Mouse (Mus musculus) lung, embryonic 14.5 days (tissue): ENCODE data around the gene Socs1. TPM values are rescaled to one million over a fixed set of nuclear protein-coding genes. Genes with fewer than 3 reads are reported as not detected.

ENCODE experiments used
- ATAC-seq: fragments of 200-750 bp; cut with Nextera tagmentation; 2 replicates; pipeline ENCODE4 v1.8.0; 2017; ENCODE audit warnings: mild to moderate bottlenecking, moderate TSS enrichment, moderate library complexity; ENCODE audit not compliant: insufficient read depth
- DNase-seq: peaks from one replicate; pipeline ENCODE4 v3.0.0-alpha.2; 2015
- H3K27ac ChIP-seq: fragments of 300-500 bp; sonication (generic); 2 replicates; pipeline ENCODE4 v1.5.1; 2014; ENCODE audit warnings: low read depth, mild to moderate bottlenecking, moderate library complexity
- H3K27me3 ChIP-seq: fragments of 300-500 bp; sonication (generic); 2 replicates; pipeline ENCODE4 v1.6.1; 2014; ENCODE audit warnings: low read length, control low read depth; ENCODE audit not compliant: insufficient read depth
- H3K36me3 ChIP-seq: fragments of 300-500 bp; sonication (generic); 2 replicates; pipeline ENCODE4 v1.6.1; 2014; ENCODE audit warnings: control low read depth; ENCODE audit not compliant: insufficient read depth
- H3K4me1 ChIP-seq: fragments of 300-500 bp; sonication (generic); 2 replicates; pipeline ENCODE4 v1.6.1; 2014; ENCODE audit warnings: antibody characterized with exemption, control low read depth; ENCODE audit not compliant: insufficient read depth
- H3K4me2 ChIP-seq: fragments of 300-500 bp; sonication (generic); 2 replicates; pipeline ENCODE4 v1.6.1; 2014; ENCODE audit warnings: mild to moderate bottlenecking
- H3K4me3 ChIP-seq: fragments of 300-500 bp; sonication (generic); 2 replicates; pipeline ENCODE4 v1.5.1; 2014; ENCODE audit warnings: low read depth, low read length
- H3K9ac ChIP-seq: fragments of 300-500 bp; sonication (generic); 2 replicates; pipeline ENCODE4 v1.6.1; 2014
- H3K9me3 ChIP-seq: fragments of 300-500 bp; sonication (generic); 2 replicates; pipeline ENCODE4 v1.6.1; 2016; ENCODE audit warnings: low read depth, low read length, control low read depth
- CTCF ChIP-seq: IDR thresholded peaks from 2 replicates; pipeline ENCODE4 v1.5.1; 2016; ENCODE audit warnings: antibody characterized with exemption, low read depth
- WGBS: fragments of 180-500 bp; shearing (Covaris S2); extraction: QIAGEN DNeasy Blood & Tissue Kit; methylation state at CpG from one replicate; pipeline ENCODE4 v1.1.7; 2014; 5-methylcytosine and 5-hydroxymethylcytosine counted together
- polyA plus RNA-seq: library from polyadenylated mRNA; unstranded; fragments of >200 nt; fragmentation: Nextera tagmentation; extraction: Ambion mirVana; gene quantifications from 2 replicates; pipeline ENCODE4 v1.2.1, GENCODE M21; 2014

Socs1 gene
- polyA plus RNA-seq, 1 experiment from 2014 or later = 9.1 TPM

DNA sequence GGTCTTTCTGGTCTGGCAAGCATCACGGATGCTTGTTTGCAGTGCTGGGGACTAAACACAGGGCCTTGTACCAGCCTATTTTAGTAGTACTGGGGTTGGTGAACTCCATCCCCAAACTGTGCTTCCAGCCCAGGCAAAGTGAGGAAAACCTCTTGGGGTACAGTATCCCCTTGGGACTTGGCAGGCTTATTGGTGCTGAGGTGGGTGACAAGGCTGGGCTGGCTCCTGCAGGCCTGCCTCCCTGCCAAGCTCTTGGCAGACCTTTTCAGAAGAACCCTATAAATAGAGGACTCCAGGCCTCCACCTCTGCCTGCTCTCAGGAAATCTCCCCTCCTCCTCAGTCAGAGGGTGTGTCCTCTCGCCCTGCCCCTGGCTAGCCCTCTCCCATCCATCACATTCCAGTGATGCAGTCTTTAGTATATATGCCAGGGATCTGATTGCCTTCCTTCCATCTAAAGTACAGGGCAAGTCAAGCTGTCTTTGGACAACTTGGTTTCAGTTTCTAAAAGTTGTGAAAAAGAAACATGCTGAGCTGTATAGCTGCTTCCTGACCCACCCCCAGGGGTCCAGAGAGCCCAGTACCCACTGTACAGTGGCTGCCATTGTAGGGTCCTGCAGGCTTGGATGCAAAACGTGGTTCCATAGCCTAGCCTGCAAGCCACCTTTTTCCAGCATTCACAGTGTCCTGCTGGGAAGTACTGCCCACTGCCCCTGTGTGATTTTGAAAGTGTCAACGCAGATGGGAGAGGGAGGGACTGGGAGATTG, 1.6 kb upstream of the Socs1 start:
- DNase-seq (no peak), ATAC-seq (no peak)
- Histone ChIP-seq H3K9me3 (no peaks in the 10 kb centered on the region), H3K36me3 (no peaks in the 10 kb centered on the region), H3K4me2 (peak overlapping the region; percentile 98), H3K4me3 (no peak overlapping the region), H3K4me1 (peaks cover 20% of the 10 kb centered on the region), H3K27ac (peak overlapping the region; percentile 98), H3K9ac (no peak overlapping the region), H3K27me3 (no peaks in the 10 kb centered on the region)
- TF ChIP-seq CTCF = no peak
- 54% methylated on average over 4 of the region's 4 CpGs for WGBS

DNA sequence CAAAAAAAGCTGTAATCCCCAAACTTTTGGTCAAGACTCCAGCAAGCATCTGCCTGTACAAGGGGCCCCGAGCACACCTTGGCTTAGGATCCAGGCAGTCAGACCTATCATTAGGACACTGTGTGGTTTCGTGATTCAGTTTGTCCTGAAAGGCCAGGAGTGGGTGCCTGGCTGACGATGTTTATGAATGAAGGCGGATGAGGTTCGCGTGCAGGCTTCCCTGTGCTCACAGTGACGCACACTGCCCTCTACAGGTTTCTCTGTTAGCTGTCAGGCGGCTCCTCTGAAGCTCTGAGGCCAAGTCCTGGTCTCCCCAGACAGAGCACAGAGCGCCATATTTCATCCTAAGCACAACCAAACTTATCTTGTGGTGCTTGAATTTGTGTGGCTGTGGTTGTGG, 952 bp upstream of the Socs1 start:
- H3K4me1 ChIP-seq = peaks cover 20% of the 10 kb centered on the region
- H3K36me3 ChIP-seq = no peaks in the 10 kb centered on the region
- WGBS = 4% methylated on average over 9 of the region's 9 CpGs
- ATAC-seq (peak; percentile 18), DNase-seq (peak; percentile 98)
- H3K9me3 ChIP-seq = no peaks in the 10 kb centered on the region
- peak overlapping the region; percentile 98 for H3K4me2 ChIP-seq
- H3K27ac ChIP-seq = peak overlapping the region; percentile 98
- H3K9ac ChIP-seq = peak overlapping the region; percentile 85
- H3K27me3 ChIP-seq = no peaks in the 10 kb centered on the region
- TF ChIP-seq CTCF = peak; percentile 89
- peak overlapping the region; percentile 70 for H3K4me3 ChIP-seq

DNA sequence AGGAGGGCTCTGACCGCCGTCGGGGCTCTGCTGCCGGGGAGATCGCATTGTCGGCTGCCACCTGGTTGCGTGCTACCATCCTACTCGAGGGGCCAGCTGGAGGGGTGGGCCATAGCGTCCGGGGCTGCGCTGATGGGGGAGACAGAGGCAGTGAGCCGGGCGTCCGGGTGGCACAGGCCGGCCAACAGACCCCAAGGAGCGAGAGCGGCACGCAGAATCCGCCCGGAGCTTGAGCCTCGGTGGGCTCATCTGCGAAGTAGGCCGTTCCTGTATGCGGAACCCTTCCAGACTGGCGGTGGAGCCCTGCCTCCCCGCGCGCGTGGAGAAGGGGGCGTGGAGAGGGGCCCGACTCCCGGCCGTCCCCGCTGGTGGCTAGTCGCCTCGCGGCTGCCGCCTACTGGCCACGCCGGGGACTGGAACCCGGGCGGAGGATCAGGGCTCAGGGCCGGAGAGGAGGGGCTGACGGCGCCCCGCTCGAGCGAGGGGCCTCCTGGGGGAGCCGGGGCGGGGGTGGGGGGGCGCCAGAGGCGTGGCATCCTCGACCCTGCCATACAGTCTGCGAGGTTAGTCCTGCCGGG, 454 bp downstream of the Socs1 start:
- DNase-seq (peak; percentile 96), ATAC-seq (peak; percentile 86)
- Histone ChIP-seq H3K27me3 (no peaks in the 10 kb centered on the region), H3K4me1 (peaks cover 23% of the 10 kb centered on the region), H3K4me2 (peak overlapping the region; percentile 98), H3K4me3 (peak overlapping the region; percentile 70), H3K27ac (peak overlapping the region; percentile 98), H3K9me3 (no peaks in the 10 kb centered on the region), H3K36me3 (no peaks in the 10 kb centered on the region), H3K9ac (peak overlapping the region; percentile 85)
- WGBS = under 1% methylated on average over 52 of the region's 55 CpGs
- TF ChIP-seq CTCF = peak; percentile 80

DNA sequence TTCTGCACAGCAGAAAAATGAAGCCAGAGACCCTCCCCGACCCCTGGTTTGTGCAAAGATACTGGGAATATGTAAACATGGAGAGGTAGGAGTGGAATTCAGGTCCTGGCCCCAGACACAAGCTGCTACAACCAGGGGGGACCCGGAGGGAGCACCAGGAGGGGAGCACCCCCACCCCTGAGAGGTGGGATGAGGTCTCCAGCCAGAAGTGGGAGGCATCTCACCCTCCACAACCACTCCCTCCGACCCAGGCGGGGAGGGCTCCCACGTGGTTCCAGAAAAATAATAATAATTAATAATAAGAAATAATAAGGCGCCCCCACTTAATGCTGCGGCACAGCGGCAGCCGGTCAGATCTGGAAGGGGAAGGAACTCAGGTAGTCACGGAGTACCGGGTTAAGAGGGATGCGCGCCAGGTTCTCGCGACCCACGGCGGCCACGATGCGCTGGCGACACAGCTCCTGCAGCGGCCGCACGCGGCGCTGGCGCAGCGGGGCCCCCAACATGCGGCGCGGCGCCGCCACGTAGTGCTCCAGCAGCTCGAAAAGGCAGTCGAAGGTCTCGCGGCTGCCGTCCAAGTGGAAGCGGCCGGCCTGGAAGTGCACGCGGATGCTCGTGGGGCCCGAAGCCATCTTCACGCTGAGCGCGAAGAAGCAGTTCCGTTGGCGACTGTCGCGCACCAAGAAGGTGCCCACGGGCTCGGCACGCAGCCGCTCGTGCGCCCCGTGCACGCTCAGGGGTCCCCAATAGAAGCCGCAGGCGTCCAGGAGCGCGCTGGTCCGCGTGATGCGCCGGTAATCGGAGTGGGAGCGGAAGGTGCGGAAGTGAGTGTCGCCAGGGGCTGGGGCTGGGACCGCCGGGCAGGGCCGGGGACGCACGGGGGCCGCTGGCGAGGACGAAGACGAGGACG, 1.2 kb downstream of the Socs1 start:
- Histone ChIP-seq H3K27ac (peak overlapping the region; percentile 98), H3K27me3 (no peaks in the 10 kb centered on the region), H3K9me3 (no peaks in the 10 kb centered on the region), H3K4me1 (peaks cover 23% of the 10 kb centered on the region), H3K36me3 (no peaks in the 10 kb centered on the region), H3K9ac (peak overlapping the region; percentile 85), H3K4me2 (peak overlapping the region; percentile 98), H3K4me3 (peak overlapping the region; percentile 70)
- WGBS = under 1% methylated on average over 81 of the region's 81 CpGs
- TF ChIP-seq CTCF = peak; percentile 20; the same call in 1 of the 2 replicates
- ATAC-seq = 0 out of 2 replicates have a peak, but pooled peaks have one; percentile 1
- DNase-seq = peak; percentile 79

DNA sequence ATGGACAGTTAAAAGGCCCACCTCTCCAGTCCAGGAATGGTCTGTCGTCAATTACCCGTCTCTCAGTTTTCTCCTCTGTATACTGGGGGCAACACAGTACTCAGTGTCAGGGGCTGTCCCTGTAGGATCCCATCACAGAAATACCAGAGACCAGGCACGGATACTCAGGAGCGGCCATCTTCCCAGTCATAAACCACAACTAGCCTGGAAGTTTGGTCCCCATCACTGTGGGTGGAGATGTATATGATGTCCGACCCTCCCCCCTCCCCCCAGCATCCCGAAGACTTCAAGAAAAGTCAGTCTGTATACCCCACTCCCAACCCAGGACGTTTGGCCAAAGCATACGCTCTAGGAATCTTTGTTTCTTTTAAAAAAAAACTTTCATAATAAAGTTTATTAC, 1.9 kb downstream of the Socs1 start:
- Histone ChIP-seq H3K4me1 (peaks cover 23% of the 10 kb centered on the region), H3K27me3 (no peaks in the 10 kb centered on the region), H3K4me2 (peak overlapping the region; percentile 98), H3K36me3 (no peaks in the 10 kb centered on the region), H3K4me3 (peak overlapping the region; percentile 70), H3K9me3 (no peaks in the 10 kb centered on the region), H3K9ac (peak overlapping the region; percentile 85; the same call in 1 of the 2 replicates), H3K27ac (no peak overlapping the region)
- DNase-seq (no peak), ATAC-seq (no peak)
- WGBS = 46% methylated on average over 8 of the region's 8 CpGs
- no peak for TF ChIP-seq CTCF

DNA sequence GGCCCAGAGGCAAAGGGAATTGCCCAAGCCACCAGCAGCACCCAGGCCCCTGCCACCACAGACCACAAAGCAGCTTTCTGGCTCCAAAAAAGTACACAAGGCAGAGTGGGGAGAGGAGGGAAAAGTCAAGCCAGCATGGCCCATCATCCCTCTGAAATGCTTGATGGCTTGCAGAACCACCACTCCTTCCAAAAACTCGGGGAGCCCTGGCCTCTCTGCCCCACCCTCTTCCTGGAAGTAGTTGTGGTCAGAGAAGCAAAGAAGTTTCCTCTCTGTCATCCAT, 2.2 kb downstream of the Socs1 start:
- 18% methylated on average over 1 of the region's 1 CpGs for WGBS
- peaks cover 23% of the 10 kb centered on the region for H3K4me1 ChIP-seq
- TF ChIP-seq CTCF = no peak
- ATAC-seq (no peak), DNase-seq (no peak)
- H3K27ac ChIP-seq = no peak overlapping the region
- H3K4me2 ChIP-seq = peak overlapping the region; percentile 98
- no peaks in the 10 kb centered on the region for H3K27me3 ChIP-seq
- H3K4me3 ChIP-seq = peak overlapping the region; percentile 70
- H3K9me3 ChIP-seq = no peaks in the 10 kb centered on the region
- H3K36me3 ChIP-seq = no peaks in the 10 kb centered on the region
- peak overlapping the region; percentile 32; the same call in 1 of the 2 replicates for H3K9ac ChIP-seq
